Mouse (Mus musculus): Measurements from ENCODE around the gene Adi1. TPM values are rescaled to one million over a fixed set of nuclear protein-coding genes. Genes with fewer than 3 reads are reported as not detected.

Gene Adi1
- polyA plus RNA-seq, 1 experiment from 2014 or later = 24.6 TPM

- ATAC-seq = peak; percentile 96
- Histone ChIP-seq H3K4me1 (ENCODE audit: control insufficient read depth, insufficient read depth, low read length) (peaks cover 12% of the 10 kb centered on the region), H3K4me2 (ENCODE audit: low read length) (peak within 1 kb of the TSS; percentile 80), H3K9ac (ENCODE audit: low read depth, low read length) (peak within 1 kb of the TSS; percentile 82), H3K9me3 (replicated peaks; ENCODE audit: control insufficient read depth, low read length, poor library complexity, severe bottlenecking) (no peaks in the 10 kb centered on the region), H3K27me3 (ENCODE audit: control insufficient read depth, insufficient read depth, low read depth, low read length) (no peaks in the 10 kb centered on the region), H3K36me3 (ENCODE audit: control insufficient read depth, insufficient read depth, low read length) (peaks cover 5% of the 10 kb centered on the region), H3K4me3 (ENCODE audit: low read depth, low read length) (peak within 1 kb of the TSS; percentile 87), H3K27ac (ENCODE audit: low read length) (peak within 1 kb of the TSS; percentile 86)
- 1% methylated on average over 51 of the region's 52 CpGs for WGBS
These were observed 25.6 kb upstream of the Adi1 start, which contains the start of gene Rnaseh1 for GRCm38 (mm10) chr12:28649141-28650110. Gene Rnaseh1, plus strand, starts transcription at chr12:28649602.

GRCm38 (mm10) chr12:28662628-28663027 lies 12.4 kb upstream of the Adi1 start:
- WGBS = 78% methylated on average over 4 of the region's 4 CpGs
- Histone ChIP-seq H3K4me3 (ENCODE audit: low read depth, low read length) (no peak overlapping the region), H3K27me3 (ENCODE audit: control insufficient read depth, insufficient read depth, low read depth, low read length) (no peaks in the 10 kb centered on the region), H3K36me3 (ENCODE audit: control insufficient read depth, insufficient read depth, low read length) (peaks cover 21% of the 10 kb centered on the region), H3K4me1 (ENCODE audit: control insufficient read depth, insufficient read depth, low read length) (no peaks in the 10 kb centered on the region), H3K27ac (ENCODE audit: low read length) (no peak overlapping the region), H3K4me2 (ENCODE audit: low read length) (no peak overlapping the region), H3K9ac (ENCODE audit: low read depth, low read length) (no peak overlapping the region), H3K9me3 (replicated peaks; ENCODE audit: control insufficient read depth, low read length, poor library complexity, severe bottlenecking) (no peaks in the 10 kb centered on the region)
- no peak for ATAC-seq

GRCm38 (mm10) chr12:28666734-28667133 lies 8.3 kb upstream of the Adi1 start:
- Histone ChIP-seq H3K4me3 (ENCODE audit: low read depth, low read length) (no peak overlapping the region), H3K27ac (ENCODE audit: low read length) (0 out of 2 replicates have a peak overlapping the region, but pooled peaks have one; percentile 4), H3K9me3 (replicated peaks; ENCODE audit: control insufficient read depth, low read length, poor library complexity, severe bottlenecking) (no peaks in the 10 kb centered on the region), H3K36me3 (ENCODE audit: control insufficient read depth, insufficient read depth, low read length) (no peaks in the 10 kb centered on the region), H3K4me2 (ENCODE audit: low read length) (no peak overlapping the region), H3K9ac (ENCODE audit: low read depth, low read length) (no peak overlapping the region), H3K27me3 (ENCODE audit: control insufficient read depth, insufficient read depth, low read depth, low read length) (no peaks in the 10 kb centered on the region), H3K4me1 (ENCODE audit: control insufficient read depth, insufficient read depth, low read length) (no peaks in the 10 kb centered on the region)
- 82% methylated on average over 4 of the region's 4 CpGs for WGBS
- no peak for ATAC-seq

GRCm38 (mm10) chr12:28667287-28667686 lies 7.7 kb upstream of the Adi1 start:
- H3K27me3 ChIP-seq (ENCODE audit: control insufficient read depth, insufficient read depth, low read depth, low read length) = no peaks in the 10 kb centered on the region
- H3K36me3 ChIP-seq (ENCODE audit: control insufficient read depth, insufficient read depth, low read length) = no peaks in the 10 kb centered on the region
- H3K4me2 ChIP-seq (ENCODE audit: low read length) = no peak overlapping the region
- H3K4me1 ChIP-seq (ENCODE audit: control insufficient read depth, insufficient read depth, low read length) = no peaks in the 10 kb centered on the region
- ATAC-seq = no peak
- H3K9me3 ChIP-seq (replicated peaks; ENCODE audit: control insufficient read depth, low read length, poor library complexity, severe bottlenecking) = no peaks in the 10 kb centered on the region
- 52% methylated on average over 8 of the region's 8 CpGs for WGBS
- H3K27ac ChIP-seq (ENCODE audit: low read length) = 0 out of 2 replicates have a peak overlapping the region, but pooled peaks have one; percentile 4
- no peak overlapping the region for H3K9ac ChIP-seq (ENCODE audit: low read depth, low read length)
- H3K4me3 ChIP-seq (ENCODE audit: low read depth, low read length) = no peak overlapping the region

- Histone ChIP-seq H3K9ac (ENCODE audit: low read depth, low read length) (no peak overlapping the region), H3K27me3 (ENCODE audit: control insufficient read depth, insufficient read depth, low read depth, low read length) (no peaks in the 10 kb centered on the region), H3K27ac (ENCODE audit: low read length) (peak overlapping the region; percentile 96), H3K4me2 (ENCODE audit: low read length) (peak overlapping the region; percentile 66), H3K9me3 (replicated peaks; ENCODE audit: control insufficient read depth, low read length, poor library complexity, severe bottlenecking) (no peaks in the 10 kb centered on the region), H3K4me3 (ENCODE audit: low read depth, low read length) (peak overlapping the region; percentile 57), H3K4me1 (ENCODE audit: control insufficient read depth, insufficient read depth, low read length) (peaks cover 12% of the 10 kb centered on the region), H3K36me3 (ENCODE audit: control insufficient read depth, insufficient read depth, low read length) (no peaks in the 10 kb centered on the region)
- WGBS = 90% methylated on average over 10 of the region's 10 CpGs
- ATAC-seq = no peak
These were observed 852 bp upstream of the Adi1 start for GRCm38 (mm10) chr12:28674038-28674720.

- Histone ChIP-seq H3K9ac (ENCODE audit: low read depth, low read length) (peak overlapping the region; percentile 74), H3K27ac (ENCODE audit: low read length) (peak overlapping the region; percentile 96), H3K36me3 (ENCODE audit: control insufficient read depth, insufficient read depth, low read length) (no peaks in the 10 kb centered on the region), H3K9me3 (replicated peaks; ENCODE audit: control insufficient read depth, low read length, poor library complexity, severe bottlenecking) (no peaks in the 10 kb centered on the region), H3K27me3 (ENCODE audit: control insufficient read depth, insufficient read depth, low read depth, low read length) (no peaks in the 10 kb centered on the region), H3K4me2 (ENCODE audit: low read length) (peak overlapping the region; percentile 66), H3K4me3 (ENCODE audit: low read depth, low read length) (peak overlapping the region; percentile 57), H3K4me1 (ENCODE audit: control insufficient read depth, insufficient read depth, low read length) (peaks cover 12% of the 10 kb centered on the region)
- 62% methylated on average over 5 of the region's 5 CpGs for WGBS
- ATAC-seq = no peak; the same call in 1 of the 2 replicates
These were observed 836 bp downstream of the Adi1 start for GRCm38 (mm10) chr12:28675925-28676209.

GRCm38 (mm10) chr12:28684674-28685073 lies 9.6 kb downstream of the Adi1 start:
- Histone ChIP-seq H3K27ac (ENCODE audit: low read length) (no peak overlapping the region), H3K27me3 (ENCODE audit: control insufficient read depth, insufficient read depth, low read depth, low read length) (no peaks in the 10 kb centered on the region), H3K9ac (ENCODE audit: low read depth, low read length) (no peak overlapping the region), H3K4me2 (ENCODE audit: low read length) (no peak overlapping the region), H3K9me3 (replicated peaks; ENCODE audit: control insufficient read depth, low read length, poor library complexity, severe bottlenecking) (no peaks in the 10 kb centered on the region), H3K4me1 (ENCODE audit: control insufficient read depth, insufficient read depth, low read length) (no peaks in the 10 kb centered on the region; the same call in 1 of the 2 replicates), H3K4me3 (ENCODE audit: low read depth, low read length) (no peak overlapping the region), H3K36me3 (ENCODE audit: control insufficient read depth, insufficient read depth, low read length) (peaks cover 3% of the 10 kb centered on the region; the same call in 1 of the 2 replicates)
- 91% methylated on average over 1 of the region's 1 CpGs for WGBS
- ATAC-seq = no peak

GRCm38 (mm10) chr12:28685771-28686170 lies 10.7 kb downstream of the Adi1 start:
- H3K9ac ChIP-seq (ENCODE audit: low read depth, low read length) = no peak overlapping the region
- H3K27me3 ChIP-seq (ENCODE audit: control insufficient read depth, insufficient read depth, low read depth, low read length) = no peaks in the 10 kb centered on the region
- no peaks in the 10 kb centered on the region for H3K9me3 ChIP-seq (replicated peaks; ENCODE audit: control insufficient read depth, low read length, poor library complexity, severe bottlenecking)
- no peak overlapping the region for H3K4me3 ChIP-seq (ENCODE audit: low read depth, low read length)
- no peaks in the 10 kb centered on the region; the same call in 1 of the 2 replicates for H3K4me1 ChIP-seq (ENCODE audit: control insufficient read depth, insufficient read depth, low read length)
- no peak overlapping the region for H3K27ac ChIP-seq (ENCODE audit: low read length)
- WGBS = 66% methylated on average over 3 of the region's 3 CpGs
- peaks cover 3% of the 10 kb centered on the region; the same call in 1 of the 2 replicates for H3K36me3 ChIP-seq (ENCODE audit: control insufficient read depth, insufficient read depth, low read length)
- ATAC-seq = no peak
- H3K4me2 ChIP-seq (ENCODE audit: low read length) = no peak overlapping the region

Data from midbrain, embryonic 16.5 days (tissue).